Mouse (Mus musculus) midbrain, embryonic 16.5 days (tissue): ENCODE measurements around the gene Zfp827. TPM values are rescaled to one million over a fixed set of nuclear protein-coding genes. Genes with fewer than 3 reads are reported as not detected.
A peak's percentile ranks its signal among the peaks of the same experiment; 100 is the strongest.

Source experiments
- ATAC-seq: fragments of 200-750 bp; cut with Nextera tagmentation; 2 replicates; pipeline ENCODE4 v1.8.0; 2017; ENCODE audit warnings: moderate TSS enrichment
- H3K27ac ChIP-seq: fragments of 300-500 bp; sonication (generic); 2 replicates; pipeline ENCODE4 v1.5.1; 2014; ENCODE audit warnings: mild to moderate bottlenecking, low read length, mixed read lengths
- H3K27me3 ChIP-seq: fragments of 300-500 bp; sonication (generic); 2 replicates; pipeline ENCODE4 v1.6.1; 2014; ENCODE audit warnings: low read depth, low read length, mixed read lengths; ENCODE audit not compliant: control insufficient read depth, insufficient read depth
- H3K36me3 ChIP-seq: fragments of 300-500 bp; sonication (generic); 2 replicates; pipeline ENCODE4 v1.6.1; 2014; ENCODE audit warnings: mild to moderate bottlenecking, low read length, moderate library complexity, mixed read lengths; ENCODE audit not compliant: control insufficient read depth, insufficient read depth
- H3K4me1 ChIP-seq: fragments of 300-500 bp; sonication (generic); 2 replicates; pipeline ENCODE4 v1.6.1; 2014; ENCODE audit warnings: mild to moderate bottlenecking, low read length, mixed read lengths; ENCODE audit not compliant: control insufficient read depth, insufficient read depth
- H3K4me2 ChIP-seq: fragments of 300-500 bp; sonication (generic); 2 replicates; pipeline ENCODE4 v1.6.1; 2014; ENCODE audit warnings: mild to moderate bottlenecking, low read length, mixed read lengths
- H3K4me3 ChIP-seq: fragments of 300-500 bp; sonication (generic); 2 replicates; pipeline ENCODE4 v1.5.1; 2014; ENCODE audit warnings: low read depth, mild to moderate bottlenecking, low read length, moderate library complexity, mixed read lengths
- H3K9ac ChIP-seq: fragments of 300-500 bp; sonication (generic); 2 replicates; pipeline ENCODE4 v1.6.1; 2014; ENCODE audit warnings: low read depth, low read length, mixed read lengths
- H3K9me3 ChIP-seq: fragments of 300-500 bp; sonication (generic); replicated peaks from 2 replicates; pipeline ENCODE4 v1.6.1; 2014; ENCODE audit warnings: mild to moderate bottlenecking, low read length, mixed read lengths; ENCODE audit not compliant: control insufficient read depth, poor library complexity, severe bottlenecking
- WGBS: fragments of 180-500 bp; shearing (Covaris S2); extraction: QIAGEN DNeasy Blood & Tissue Kit; methylation state at CpG from one replicate; pipeline ENCODE4 v1.1.7; 2014; 5-methylcytosine and 5-hydroxymethylcytosine counted together
- polyA plus RNA-seq: library from polyadenylated mRNA; unstranded; fragments of >200 nt; fragmentation: Nextera tagmentation; extraction: Ambion mirVana; gene quantifications from 2 replicates; pipeline ENCODE4 v1.2.1, GENCODE M21; 2015

Zfp827 gene
- polyA plus RNA-seq, 1 experiment from 2014 or later = 11.6 TPM

- Histone ChIP-seq H3K4me1 (no peaks in the 10 kb centered on the region), H3K4me2 (no peak overlapping the region), H3K36me3 (no peaks in the 10 kb centered on the region; the same call in 1 of the 2 replicates), H3K9me3 (no peaks in the 10 kb centered on the region), H3K27me3 (no peaks in the 10 kb centered on the region), H3K9ac (no peak overlapping the region), H3K4me3 (no peak overlapping the region), H3K27ac (no peak overlapping the region)
- ATAC-seq = no peak
- 94% methylated on average over 4 of the region's 4 CpGs for WGBS
Measured at GRCm38 (mm10) chr8:79094422-79094821, 66.2 kb downstream of the Zfp827 start.

DNA sequence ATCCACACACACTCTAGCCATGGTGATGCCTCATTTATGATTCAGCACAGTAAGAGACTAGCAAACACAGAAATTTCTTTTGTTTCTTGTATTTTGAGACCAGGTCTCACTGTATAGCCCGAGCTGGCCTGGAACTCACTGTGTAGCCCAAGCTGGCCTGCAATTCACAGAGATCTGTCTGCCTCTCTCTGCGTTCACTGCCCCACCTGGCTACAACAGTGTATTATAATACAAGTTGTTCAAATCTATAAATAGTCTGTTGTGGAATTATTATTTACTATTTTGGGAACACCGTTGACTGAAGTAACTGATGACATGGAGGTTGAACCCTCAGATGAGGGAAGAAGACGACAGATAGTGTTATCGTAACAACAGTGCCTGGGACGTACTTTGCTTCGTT, 66.9 kb downstream of the Zfp827 start:
- no peaks in the 10 kb centered on the region for H3K27me3 ChIP-seq
- H3K36me3 ChIP-seq = no peaks in the 10 kb centered on the region; the same call in 1 of the 2 replicates
- no peak overlapping the region for H3K4me3 ChIP-seq
- no peaks in the 10 kb centered on the region for H3K9me3 ChIP-seq
- no peak for ATAC-seq
- H3K4me2 ChIP-seq = no peak overlapping the region
- H3K4me1 ChIP-seq = peaks cover 2% of the 10 kb centered on the region; the same call in 1 of the 2 replicates
- 91% methylated on average over 7 of the region's 7 CpGs for WGBS
- no peak overlapping the region for H3K27ac ChIP-seq
- H3K9ac ChIP-seq = no peak overlapping the region

GRCm38 (mm10) chr8:79096970-79097369, 68.7 kb downstream of the Zfp827 start:
- ATAC-seq = no peak
- no peak overlapping the region for H3K4me3 ChIP-seq
- H3K27ac ChIP-seq = no peak overlapping the region
- WGBS = 53% methylated on average over 11 of the region's 11 CpGs
- no peaks in the 10 kb centered on the region for H3K36me3 ChIP-seq
- H3K27me3 ChIP-seq = no peaks in the 10 kb centered on the region
- H3K4me2 ChIP-seq = no peak overlapping the region
- H3K4me1 ChIP-seq = peaks cover 2% of the 10 kb centered on the region; the same call in 1 of the 2 replicates
- no peak overlapping the region for H3K9ac ChIP-seq
- no peaks in the 10 kb centered on the region for H3K9me3 ChIP-seq

GRCm38 (mm10) chr8:79102707-79103106, 74.5 kb downstream of the Zfp827 start:
- peak; percentile 41; the same call in 1 of the 2 replicates for ATAC-seq
- Histone ChIP-seq H3K9ac (no peak overlapping the region), H3K9me3 (no peaks in the 10 kb centered on the region), H3K4me1 (peaks cover 6% of the 10 kb centered on the region), H3K27me3 (no peaks in the 10 kb centered on the region), H3K36me3 (no peaks in the 10 kb centered on the region; the same call in 1 of the 2 replicates), H3K4me3 (no peak overlapping the region), H3K27ac (no peak overlapping the region), H3K4me2 (no peak overlapping the region)
- 43% methylated on average over 4 of the region's 4 CpGs for WGBS

GRCm38 (mm10) chr8:79103185-79103878, 75.1 kb downstream of the Zfp827 start:
- Histone ChIP-seq H3K9ac (no peak overlapping the region), H3K27ac (no peak overlapping the region), H3K36me3 (no peaks in the 10 kb centered on the region; the same call in 1 of the 2 replicates), H3K27me3 (no peaks in the 10 kb centered on the region), H3K9me3 (no peaks in the 10 kb centered on the region), H3K4me3 (no peak overlapping the region), H3K4me1 (peaks cover 6% of the 10 kb centered on the region), H3K4me2 (no peak overlapping the region)
- no peak for ATAC-seq
- 82% methylated on average over 14 of the region's 14 CpGs for WGBS

DNA sequence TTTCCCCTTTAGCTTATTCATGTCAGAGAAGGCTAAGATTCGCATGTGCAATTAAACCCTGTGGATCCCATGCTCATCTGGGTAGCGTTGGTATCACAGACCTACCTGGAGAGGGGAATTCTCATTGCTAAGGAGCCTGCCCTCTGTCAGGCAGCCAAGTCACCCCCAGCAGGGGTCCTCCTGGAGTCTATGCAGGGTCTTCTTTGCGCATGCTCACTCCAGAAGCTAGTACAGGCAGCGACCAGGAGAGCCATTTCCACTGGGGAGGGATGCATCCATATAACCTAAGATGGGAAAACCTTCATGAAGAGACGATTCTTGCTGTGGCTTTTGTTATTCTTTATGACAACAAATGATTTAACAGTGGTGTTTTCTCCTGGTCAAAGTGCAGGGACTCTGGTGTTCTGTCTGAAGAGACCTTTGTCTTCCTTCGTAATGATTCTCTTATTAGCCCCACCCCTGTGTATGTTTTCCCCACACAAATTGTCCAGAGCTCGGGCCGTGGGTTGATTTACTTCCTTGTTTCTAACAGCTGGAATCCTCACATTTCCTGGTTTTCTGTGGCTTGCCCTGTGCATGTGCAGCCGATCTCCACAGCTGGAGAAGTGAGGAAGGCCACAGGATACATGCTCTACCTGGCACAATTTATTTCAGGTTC, 75.8 kb downstream of the Zfp827 start:
- Histone ChIP-seq H3K4me3 (no peak overlapping the region), H3K36me3 (no peaks in the 10 kb centered on the region; the same call in 1 of the 2 replicates), H3K27ac (no peak overlapping the region), H3K27me3 (no peaks in the 10 kb centered on the region), H3K4me1 (peaks cover 6% of the 10 kb centered on the region), H3K9me3 (no peaks in the 10 kb centered on the region), H3K4me2 (no peak overlapping the region), H3K9ac (no peak overlapping the region)
- ATAC-seq = no peak
- WGBS = 78% methylated on average over 9 of the region's 9 CpGs

DNA sequence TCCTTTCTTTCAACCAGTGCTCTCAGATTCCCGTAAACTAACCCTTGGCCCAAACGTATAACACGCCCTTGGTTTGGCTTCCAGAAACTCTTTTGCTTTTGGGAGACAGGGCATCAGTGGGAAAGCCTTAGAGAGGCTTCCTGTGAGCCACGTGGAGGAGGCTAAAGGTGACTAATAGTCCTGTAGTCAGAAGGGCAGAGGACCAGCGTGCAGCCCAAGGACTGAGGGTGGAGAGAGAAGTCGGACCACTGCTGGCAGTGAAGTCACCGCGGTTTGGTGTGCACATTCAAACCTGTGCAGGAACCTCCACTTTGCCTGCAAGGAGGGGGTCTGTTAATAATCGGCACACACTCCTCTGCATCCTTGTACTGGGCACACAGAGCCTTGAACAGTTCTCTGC, 76.4 kb downstream of the Zfp827 start:
- H3K27me3 ChIP-seq = no peaks in the 10 kb centered on the region
- no peaks in the 10 kb centered on the region; the same call in 1 of the 2 replicates for H3K36me3 ChIP-seq
- H3K4me1 ChIP-seq = peaks cover 6% of the 10 kb centered on the region
- no peak overlapping the region for H3K4me2 ChIP-seq
- no peak overlapping the region for H3K9ac ChIP-seq
- H3K4me3 ChIP-seq = no peak overlapping the region
- ATAC-seq = no peak
- WGBS = 88% methylated on average over 9 of the region's 9 CpGs
- H3K9me3 ChIP-seq = no peaks in the 10 kb centered on the region
- H3K27ac ChIP-seq = no peak overlapping the region

GRCm38 (mm10) chr8:79105186-79105585, 76.9 kb downstream of the Zfp827 start:
- peaks cover 4% of the 10 kb centered on the region; the same call in 1 of the 2 replicates for H3K4me1 ChIP-seq
- WGBS = 83% methylated on average over 10 of the region's 10 CpGs
- H3K27me3 ChIP-seq = no peaks in the 10 kb centered on the region
- no peak overlapping the region for H3K9ac ChIP-seq
- no peak overlapping the region for H3K4me3 ChIP-seq
- H3K27ac ChIP-seq = no peak overlapping the region
- H3K9me3 ChIP-seq = no peaks in the 10 kb centered on the region
- ATAC-seq = no peak
- H3K4me2 ChIP-seq = no peak overlapping the region
- no peaks in the 10 kb centered on the region; the same call in 1 of the 2 replicates for H3K36me3 ChIP-seq

GRCm38 (mm10) chr8:79111461-79111860, 83.2 kb downstream of the Zfp827 start:
- Histone ChIP-seq H3K4me3 (no peak overlapping the region), H3K27me3 (no peaks in the 10 kb centered on the region), H3K9me3 (no peaks in the 10 kb centered on the region), H3K9ac (no peak overlapping the region), H3K27ac (no peak overlapping the region), H3K36me3 (peaks cover 6% of the 10 kb centered on the region; the same call in 1 of the 2 replicates), H3K4me1 (no peaks in the 10 kb centered on the region), H3K4me2 (no peak overlapping the region)
- 91% methylated on average over 8 of the region's 8 CpGs for WGBS
- ATAC-seq = no peak
